In genomic region chr17:65896016-65896415, GRCm38 (mm10) we compare ENCODE assay signal across 35 mouse cellular contexts.
"Had no signal": no experiment of that assay in that cellular context is flagged by ENCODE, and none has a peak within 500 bp of the region (broad histone marks: within the 10 kb centered on the region; RNA-seq: fewer than 3 reads in every experiment).

No protein-coding gene starts in this region.

- H3K36me3 ChIP-seq: heart, embryonic 12.5 days; heart, embryonic 13.5 days; heart, embryonic 15.5 days; hindbrain, embryonic 10.5 days; hindbrain, embryonic 12.5 days; hindbrain, embryonic 13.5 days; hindbrain, embryonic 15.5 days; intestine, embryonic 15.5 days; kidney, embryonic 15.5 days had no signal

- H3K27ac ChIP-seq: heart, embryonic 13.5 days; heart, embryonic 15.5 days; hindbrain, embryonic 10.5 days; hindbrain, embryonic 12.5 days; hindbrain, embryonic 13.5 days; hindbrain, embryonic 14.5 days; hindbrain, embryonic 15.5 days; hindbrain, postnatal 0 days; intestine, embryonic 15.5 days; kidney, embryonic 15.5 days; kidney, postnatal 0 days; layer of hippocampus, adult 2 months; left cerebral cortex, adult 2 months had no signal

- H3K9me3 ChIP-seq: heart, embryonic 15.5 days; hindbrain, embryonic 12.5 days; hindbrain, embryonic 13.5 days; hindbrain, embryonic 15.5 days; intestine, embryonic 15.5 days; kidney, embryonic 15.5 days had no signal

- H3K4me3 ChIP-seq: heart, embryonic 12.5 days; heart, embryonic 13.5 days; heart, embryonic 15.5 days; hindbrain, embryonic 10.5 days; hindbrain, embryonic 12.5 days; hindbrain, embryonic 13.5 days; hindbrain, embryonic 15.5 days; intestine, embryonic 15.5 days; kidney, embryonic 15.5 days; layer of hippocampus, adult 2 months; left cerebral cortex, adult 2 months had no signal

- ATAC-seq: hindbrain, embryonic 16.5 days; hindbrain, postnatal 0 days; inflammation-experienced regulatory T-cells, adult 6 months; intestine, embryonic 15.5 days; intestine, embryonic 16.5 days; intestine, postnatal 0 days had no signal

- DNase-seq: heart, postnatal 10 days; heart, postnatal 14 days; heart, postnatal 36 days; heart, postnatal 4 days; kidney, adult 11 months; kidney, adult 18-20 months; kidney, adult 2 months; kidney, adult 8-10 months; kidney, adult 9 months; kidney, postnatal 10 days; kidney, postnatal 14 days; kidney, postnatal 25 days; kidney, postnatal 36 days; kidney, postnatal 4 days; layer of hippocampus, adult 9-11 months; layer of hippocampus, postnatal 36 days had no signal

- H3K27me3 ChIP-seq: heart, embryonic 12.5 days; heart, embryonic 13.5 days; heart, embryonic 15.5 days; hindbrain, embryonic 12.5 days; hindbrain, embryonic 13.5 days; hindbrain, embryonic 15.5 days; intestine, embryonic 15.5 days; kidney, embryonic 15.5 days had no signal

- H3K9ac ChIP-seq: heart, embryonic 12.5 days; heart, embryonic 13.5 days; heart, embryonic 15.5 days; hindbrain, embryonic 12.5 days; hindbrain, embryonic 13.5 days; hindbrain, embryonic 14.5 days; hindbrain, embryonic 15.5 days; intestine, embryonic 15.5 days; kidney, embryonic 15.5 days had no signal

- H3K4me1 ChIP-seq: heart, embryonic 12.5 days; heart, embryonic 13.5 days; heart, embryonic 15.5 days; hindbrain, embryonic 10.5 days; hindbrain, embryonic 12.5 days; hindbrain, embryonic 13.5 days; hindbrain, embryonic 15.5 days; intestine, embryonic 15.5 days; kidney, embryonic 15.5 days had no signal

- H3K4me2 ChIP-seq: heart, embryonic 11.5 days; heart, embryonic 12.5 days; heart, embryonic 13.5 days; heart, embryonic 15.5 days; hindbrain, embryonic 12.5 days; hindbrain, embryonic 13.5 days; hindbrain, embryonic 14.5 days; hindbrain, embryonic 15.5 days; intestine, embryonic 15.5 days; kidney, embryonic 15.5 days had no signal
